Mouse (Mus musculus): Measurements from ENCODE around the gene Sgtb.

Sgtb gene

DNA sequence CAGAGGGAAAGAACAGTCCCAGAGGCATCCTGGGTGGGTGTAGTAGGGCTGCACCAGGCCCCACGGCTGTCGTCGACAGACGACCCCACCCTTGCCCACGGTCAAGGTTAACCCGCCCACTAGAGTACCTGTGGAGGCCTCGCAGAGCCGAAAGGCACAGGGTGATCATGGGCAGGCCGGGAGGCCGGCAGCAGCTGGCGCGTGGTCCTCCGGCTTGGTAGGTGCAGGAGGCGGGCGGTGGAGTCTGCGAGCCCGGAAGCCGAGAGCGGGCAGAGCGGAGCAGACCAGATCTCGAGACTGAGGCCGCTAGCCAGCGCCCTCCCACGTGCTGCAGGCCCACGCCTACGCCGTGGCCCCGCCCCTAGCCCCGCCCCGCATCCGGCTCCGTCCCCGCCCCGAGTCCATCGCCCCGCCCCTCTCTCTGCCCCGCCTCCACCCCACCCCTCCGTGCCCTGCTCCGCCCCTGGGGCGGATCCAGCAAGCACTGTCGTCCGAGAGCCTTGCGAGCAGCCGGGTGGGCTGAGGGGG, at the start of gene Sgtb, which contains the start of gene Nln:
Sgtb (plus strand) TSS at position 454 of the 528 bp plus-strand sequence.
Nln (minus strand) TSS at position 327 of the 528 bp plus-strand sequence.
- DNase-seq (ENCODE audit: low read depth, low spot score) = peak; percentile 91

DNA sequence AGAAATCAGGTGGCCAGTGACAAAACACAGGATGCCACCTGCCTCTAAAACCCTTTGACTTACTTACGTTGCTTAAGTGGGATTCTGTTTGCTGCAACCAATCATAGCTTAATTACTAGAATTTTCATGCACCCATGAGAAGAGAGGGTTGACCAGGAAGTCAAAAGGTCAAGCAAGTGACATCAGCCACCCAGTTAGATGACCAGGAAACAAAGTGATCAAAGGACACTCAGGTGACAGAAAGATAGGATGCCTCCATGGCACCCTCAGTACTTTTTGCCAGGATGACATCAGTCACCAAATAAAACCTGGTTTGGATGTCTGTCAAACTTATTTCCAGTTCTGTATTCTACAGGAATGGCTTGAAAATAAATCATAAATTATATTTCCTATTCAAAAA, 49.3 kb upstream of the Sgtb start:
- no peak for DNase-seq (ENCODE audit: low read depth, low spot score)

DNA sequence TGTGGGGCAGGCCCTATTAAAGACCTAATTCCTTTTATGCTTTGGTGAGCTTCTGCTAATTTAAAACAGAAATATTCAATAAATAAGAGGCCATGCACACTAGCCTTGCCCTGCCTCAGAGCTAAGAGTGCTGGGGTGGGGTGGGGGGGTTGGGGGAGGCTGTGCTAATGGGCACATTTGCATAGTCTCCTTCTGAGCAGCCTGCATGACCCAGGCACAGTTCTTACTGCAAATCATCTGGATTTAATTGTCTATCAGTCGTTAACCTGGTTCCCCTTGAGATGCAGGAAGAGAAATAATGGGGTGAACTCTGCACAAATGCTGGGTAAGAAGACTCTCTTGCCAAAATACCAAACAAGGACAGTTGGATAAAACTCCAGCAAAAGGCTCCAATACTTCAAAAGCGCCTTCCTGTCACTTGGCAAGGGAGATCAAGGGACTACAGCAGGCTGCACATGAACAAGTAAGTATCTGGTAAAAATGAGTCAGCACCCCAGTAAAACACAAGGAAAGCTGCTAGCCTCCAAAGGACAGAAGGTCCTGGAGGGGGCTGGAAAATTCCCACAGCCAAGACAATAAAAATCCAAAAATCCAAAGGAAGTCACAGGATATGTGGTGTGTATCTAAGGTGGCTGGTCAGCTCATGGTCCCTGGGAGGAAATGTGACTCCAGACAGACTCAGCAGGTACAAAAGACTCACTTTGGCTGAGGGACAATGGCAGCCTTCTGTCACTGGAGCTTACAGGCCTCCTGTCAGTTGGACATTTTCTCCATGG, 47.4 kb upstream of the Sgtb start:
- DNase-seq (ENCODE audit: low read depth, low spot score) = no peak

DNA sequence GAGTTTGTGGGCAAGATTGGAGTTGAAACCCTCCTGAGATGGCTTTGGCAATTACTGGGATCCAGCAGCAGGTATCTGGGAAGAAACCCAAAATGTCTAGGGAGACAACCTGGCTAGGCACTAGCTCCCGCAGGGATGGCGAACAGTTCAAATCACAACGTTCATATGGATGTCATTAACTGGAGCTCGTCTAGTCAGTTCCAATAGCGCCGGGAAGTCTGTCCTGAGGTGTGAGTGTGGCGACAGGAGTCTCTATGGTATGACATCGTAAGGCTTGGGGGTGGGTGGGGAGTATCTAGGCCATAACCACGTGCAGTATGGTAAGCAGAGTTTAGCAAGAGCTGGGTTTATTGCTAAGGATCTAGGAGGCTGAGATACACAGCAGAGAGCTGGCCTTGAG, 46.5 kb upstream of the Sgtb start:
- no peak for DNase-seq (ENCODE audit: low read depth, low spot score)

DNA sequence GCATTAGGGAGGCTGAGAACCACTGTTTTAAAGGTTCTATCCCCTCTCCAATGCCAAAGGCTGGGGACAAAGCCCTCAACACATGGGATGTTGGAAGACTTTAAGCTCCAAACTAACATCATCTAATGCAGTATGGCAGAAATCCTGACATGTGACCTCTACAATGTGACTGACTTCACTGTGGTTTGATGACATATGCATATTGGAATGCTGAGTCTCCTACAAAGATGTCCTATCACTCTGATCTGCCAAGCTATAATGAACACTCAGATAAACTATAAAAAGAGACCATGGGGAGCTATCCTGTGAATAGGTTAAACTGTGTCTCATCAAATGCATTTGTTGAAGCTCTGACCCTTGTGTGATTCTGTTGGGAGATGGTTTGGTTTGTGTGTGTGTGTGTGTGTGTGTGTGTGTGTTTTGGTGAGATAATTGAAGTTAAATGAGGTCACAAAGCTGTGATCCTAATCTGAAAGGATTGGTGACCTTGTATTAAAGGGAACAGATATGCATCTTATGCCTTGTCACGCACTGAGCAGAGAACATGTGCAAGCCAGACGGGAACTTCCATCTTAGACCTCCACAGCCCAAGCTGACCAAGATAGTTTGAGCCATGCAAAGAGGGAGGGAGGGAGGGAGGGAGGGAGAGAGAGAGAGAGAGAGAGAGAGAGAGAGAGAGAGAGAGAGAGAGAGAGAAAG, 43.7 kb upstream of the Sgtb start:
- DNase-seq (ENCODE audit: low read depth, low spot score) = no peak

DNA sequence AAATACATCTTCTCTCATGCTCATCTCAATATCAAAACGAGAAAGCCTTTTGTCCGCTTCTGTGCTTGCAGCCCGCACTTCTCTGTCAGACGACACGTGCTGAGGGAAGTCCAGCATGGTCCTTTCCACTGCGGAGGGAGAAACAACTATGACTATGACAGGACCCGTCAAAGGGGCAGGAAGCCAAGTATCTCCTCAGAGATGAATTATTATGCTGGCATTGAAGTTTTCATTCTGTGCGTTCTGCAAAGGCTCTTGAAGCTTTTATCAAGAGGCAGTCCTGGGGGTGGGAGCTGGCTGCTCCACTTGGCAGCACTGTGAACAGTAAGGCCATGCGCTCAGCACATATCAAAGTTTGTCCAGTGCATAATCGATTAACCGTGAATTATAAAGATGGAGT, 40.3 kb upstream of the Sgtb start:
- DNase-seq (ENCODE audit: low read depth, low spot score) = no peak

DNA sequence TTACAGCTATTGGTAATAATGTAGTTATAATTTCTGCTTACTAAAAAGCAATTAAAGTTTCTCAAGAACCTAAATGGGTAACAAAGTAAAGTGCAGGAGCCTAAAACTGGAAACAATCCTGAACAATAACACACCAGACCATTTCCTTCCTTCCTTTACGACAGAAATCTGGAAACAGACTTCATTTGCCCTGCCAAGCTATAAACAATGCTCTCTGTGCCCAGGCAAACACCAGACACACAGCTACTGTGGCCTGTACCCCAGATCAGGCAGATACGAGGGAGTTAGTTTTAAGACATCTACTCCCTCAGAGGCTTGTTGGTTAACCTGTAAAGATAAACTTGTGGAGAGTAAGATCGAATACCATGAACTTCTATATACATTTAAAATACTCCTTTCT, 38.8 kb upstream of the Sgtb start:
- no peak for DNase-seq (ENCODE audit: low read depth, low spot score)

DNA sequence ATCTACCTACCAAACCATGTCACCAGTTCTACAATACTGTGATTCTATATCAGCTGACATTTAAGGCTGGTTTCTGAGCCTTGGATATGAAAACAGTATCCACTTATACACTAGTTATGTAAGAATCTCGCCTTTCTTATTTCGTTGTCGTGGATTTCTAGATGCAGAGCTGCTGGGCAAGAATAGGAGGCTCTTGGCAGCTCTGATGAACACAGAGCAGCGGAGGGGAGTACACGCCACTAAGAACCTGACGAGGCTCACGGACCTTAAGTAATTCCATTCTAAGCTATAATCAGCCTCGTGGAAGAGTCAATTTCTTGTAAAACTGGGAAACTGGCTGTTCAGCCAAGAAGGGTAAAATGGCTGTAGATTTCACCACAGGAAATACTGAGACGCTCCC, 37.2 kb upstream of the Sgtb start:
- DNase-seq (ENCODE audit: low read depth, low spot score) = no peak

DNA sequence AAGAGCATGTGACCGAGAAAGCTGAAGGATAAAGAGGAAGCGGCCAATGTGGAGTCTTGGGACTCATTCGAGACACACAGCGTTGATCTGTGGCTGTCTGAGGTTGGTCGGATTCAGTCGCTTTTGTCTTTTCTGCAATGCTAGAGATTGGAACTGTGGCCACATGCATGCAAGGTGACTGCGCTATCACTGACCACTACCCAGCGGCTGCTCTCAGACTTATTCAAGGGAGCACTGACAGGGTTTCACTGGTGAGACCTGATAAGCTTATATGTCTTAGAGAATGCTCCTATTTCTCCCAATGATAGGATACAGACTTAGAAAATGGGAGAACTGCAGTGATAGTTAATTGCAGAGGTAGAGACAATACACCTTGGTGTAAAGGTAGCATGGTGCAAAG, 35.3 kb upstream of the Sgtb start:
- DNase-seq (ENCODE audit: low read depth, low spot score) = no peak

DNA sequence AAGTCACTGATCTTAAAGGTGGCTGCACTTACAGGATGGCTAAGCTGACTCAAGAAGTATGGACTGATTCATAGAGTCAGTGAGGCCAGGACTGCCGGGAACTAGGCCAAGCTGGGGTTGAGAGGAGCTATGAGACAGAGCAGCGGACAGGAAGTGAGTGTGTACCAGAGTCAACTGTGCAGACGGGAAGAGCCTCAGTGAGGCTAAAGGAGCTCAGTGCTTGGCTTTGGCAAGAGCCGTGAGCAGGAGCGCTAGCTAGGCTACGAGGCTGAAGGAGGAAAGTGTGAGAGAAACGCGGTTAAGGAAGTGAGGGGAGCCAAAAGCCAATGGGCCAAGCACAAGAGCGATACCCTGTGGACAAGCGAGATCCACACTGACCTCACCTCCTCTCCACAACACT, 34.8 kb upstream of the Sgtb start:
- no peak for DNase-seq (ENCODE audit: low read depth, low spot score)

DNA sequence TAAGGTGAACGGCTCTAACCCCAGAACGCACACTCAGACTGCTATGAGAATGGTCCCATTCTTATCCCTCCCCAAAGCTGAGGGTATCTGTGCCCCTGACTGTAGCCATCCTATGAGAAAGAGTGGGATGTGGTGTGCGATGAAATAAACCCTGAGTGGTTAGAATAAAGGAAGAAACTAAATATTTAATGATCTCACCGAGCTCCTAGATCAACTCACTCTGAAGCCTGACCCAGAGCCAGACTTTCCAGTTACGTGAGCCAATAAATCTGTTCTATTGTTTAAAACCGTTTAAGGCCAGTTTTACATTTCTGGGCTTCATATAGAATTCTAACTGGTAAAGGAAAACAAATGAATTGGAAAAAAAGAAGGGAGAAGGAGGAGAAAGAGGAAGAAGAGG, 32.5 kb upstream of the Sgtb start:
- DNase-seq (ENCODE audit: low read depth, low spot score) = no peak

DNA sequence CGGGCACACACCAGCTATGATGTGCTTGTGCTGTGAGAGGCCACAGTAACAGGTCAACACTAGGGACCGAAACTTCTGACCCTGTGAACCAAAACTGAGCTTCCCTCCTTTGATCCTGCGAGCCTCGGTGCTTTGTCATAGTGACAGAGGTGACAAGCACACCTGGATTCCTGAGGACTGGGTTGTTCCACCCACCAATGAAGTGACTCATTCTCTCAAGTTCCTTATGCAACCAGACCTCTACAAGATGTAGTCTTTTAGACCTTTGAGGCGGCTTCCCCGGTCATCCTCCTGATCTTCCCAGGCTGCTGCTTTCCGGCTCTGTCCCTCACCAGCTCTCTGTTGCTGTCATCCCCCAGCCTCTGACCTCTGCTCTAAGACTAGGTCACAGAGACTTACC, 27.0 kb upstream of the Sgtb start:
- DNase-seq (ENCODE audit: low read depth, low spot score) = no peak

DNA sequence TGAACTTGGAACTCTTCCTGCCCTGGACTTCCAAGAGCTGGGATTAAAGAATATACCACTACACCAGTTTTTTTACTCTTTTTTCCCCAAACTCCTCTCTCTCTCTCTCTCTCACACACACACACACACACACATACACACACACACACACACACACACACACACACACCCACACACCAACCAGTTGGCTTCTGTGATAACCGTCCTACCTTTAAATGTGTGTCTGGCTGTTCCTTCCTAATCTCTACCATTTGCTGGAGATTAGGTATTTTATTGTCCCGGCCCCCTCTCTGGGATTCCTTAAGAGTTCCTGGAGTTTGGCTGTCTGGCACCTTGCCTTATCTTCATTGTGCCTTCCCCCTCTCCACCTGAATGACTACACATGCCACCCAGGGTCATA, 24.9 kb upstream of the Sgtb start:
- no peak for DNase-seq (ENCODE audit: low read depth, low spot score)

DNA sequence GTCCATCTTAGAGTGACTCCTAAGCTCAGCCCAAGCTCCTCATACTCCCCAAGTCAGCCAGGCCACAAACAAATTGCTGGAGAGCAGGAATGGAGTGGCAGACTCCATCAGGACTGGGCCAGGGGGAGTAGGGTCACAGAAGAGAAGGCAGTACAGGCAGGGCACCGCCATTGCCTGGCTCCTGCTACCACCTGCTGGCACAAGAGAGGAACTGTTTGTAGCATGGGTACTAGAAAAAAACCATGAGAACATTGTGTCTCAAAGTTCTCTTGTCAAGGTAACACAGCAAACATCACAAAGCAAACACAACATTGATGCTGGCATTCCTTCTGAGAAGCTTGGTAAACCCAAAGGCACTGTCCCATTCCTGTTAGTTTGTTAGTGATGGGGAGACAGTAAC, 20.2 kb upstream of the Sgtb start:
- peak; percentile 50 for DNase-seq (ENCODE audit: low read depth, low spot score)

DNA sequence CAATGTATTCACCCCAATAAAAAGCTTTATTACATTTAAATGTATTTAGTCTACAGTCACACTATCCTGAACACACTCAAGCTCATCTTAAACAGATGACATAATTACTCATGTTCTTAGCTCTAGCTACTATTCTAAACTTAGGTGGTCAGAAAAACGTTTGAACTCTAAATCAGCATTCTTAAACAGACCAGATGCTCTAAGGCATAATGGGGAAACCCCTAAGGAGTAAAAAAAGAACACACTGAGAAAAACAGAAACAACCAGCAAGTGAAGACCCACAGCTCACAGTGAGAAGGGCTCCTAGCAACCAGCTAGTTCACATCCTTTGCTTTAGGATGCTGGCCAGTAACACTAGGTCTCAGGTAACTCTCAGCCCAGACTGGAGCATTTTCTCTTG, 17.8 kb upstream of the Sgtb start:
- no peak for DNase-seq (ENCODE audit: low read depth, low spot score)

DNA sequence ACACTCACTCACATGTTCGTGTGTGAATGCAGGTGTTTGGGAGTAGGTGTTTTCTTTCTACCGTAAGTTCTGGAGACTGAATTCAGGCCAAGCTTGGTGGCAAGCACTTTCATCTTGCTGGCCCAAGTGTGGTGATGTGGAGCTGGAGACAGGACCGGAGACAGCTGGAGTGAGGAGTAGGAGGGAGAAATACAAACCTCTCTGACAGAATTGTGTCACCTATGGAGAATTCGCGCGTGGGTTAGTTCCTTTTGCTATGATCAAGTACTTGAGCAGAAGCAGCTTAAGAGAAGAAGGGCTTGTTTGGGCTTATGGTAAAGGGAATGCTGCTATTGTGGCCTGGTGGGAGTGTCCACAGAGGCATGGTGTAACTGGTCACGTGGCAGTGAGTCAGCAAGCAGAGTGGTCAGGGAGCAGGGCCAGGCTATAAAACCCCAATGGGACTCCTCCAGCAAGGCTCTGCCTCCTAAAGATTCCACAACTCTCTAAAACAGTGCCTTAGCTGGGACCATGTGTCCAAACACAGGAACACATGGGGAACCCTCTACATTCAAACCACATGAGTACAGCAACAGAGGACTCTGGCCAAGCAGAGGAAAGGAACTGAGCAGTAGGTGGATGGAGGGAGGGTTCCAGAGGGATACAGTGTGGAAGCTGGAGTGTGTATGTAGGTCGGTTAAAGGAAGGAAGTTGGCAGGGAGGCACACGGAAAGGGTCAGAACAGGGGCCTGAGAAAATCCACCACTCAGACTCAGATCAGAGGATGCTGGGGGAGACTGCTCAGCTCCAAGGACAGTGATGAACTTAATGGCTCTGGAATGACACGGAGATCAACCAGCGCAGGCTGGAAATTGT, 14.8 kb upstream of the Sgtb start:
- no peak for DNase-seq (ENCODE audit: low read depth, low spot score)

DNA sequence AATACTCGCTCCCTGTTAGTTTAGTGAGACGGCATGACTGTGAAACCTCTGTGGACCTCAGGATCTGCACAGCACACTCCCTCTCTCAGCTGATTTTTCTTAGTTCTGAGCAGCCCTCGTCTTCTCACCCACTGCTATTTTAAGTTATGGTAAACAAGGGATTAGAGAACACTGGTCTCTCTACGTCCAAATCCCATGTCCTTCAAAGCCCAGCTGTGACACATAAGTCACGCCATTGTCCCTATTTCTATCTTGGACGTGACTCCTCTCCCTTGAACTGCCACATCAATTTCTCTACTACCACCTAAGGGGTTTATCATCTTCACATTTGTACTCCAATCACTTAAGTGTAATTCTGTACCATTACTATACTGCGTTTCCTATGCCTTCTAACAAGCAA, 13.6 kb upstream of the Sgtb start:
- DNase-seq (ENCODE audit: low read depth, low spot score) = no peak

DNA sequence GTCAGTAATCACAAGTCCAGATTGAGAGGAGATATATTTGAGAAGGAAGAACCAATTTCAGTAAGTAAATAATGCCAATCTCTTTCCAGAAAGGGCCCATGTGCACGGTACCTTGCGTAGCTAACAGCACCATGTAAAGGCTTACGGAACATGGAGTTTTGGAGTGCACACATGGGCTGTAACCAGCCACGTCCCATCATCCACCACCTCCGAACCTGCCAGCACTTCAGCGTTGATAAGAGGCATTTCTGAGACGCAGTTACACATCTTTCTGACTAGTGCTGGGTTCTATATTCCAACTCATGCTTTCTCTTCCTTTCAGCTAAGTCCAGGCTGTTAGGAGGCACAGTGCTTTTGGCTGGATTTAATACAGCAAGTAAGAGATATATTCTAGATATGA, 12.4 kb upstream of the Sgtb start:
- DNase-seq (ENCODE audit: low read depth, low spot score) = no peak

DNA sequence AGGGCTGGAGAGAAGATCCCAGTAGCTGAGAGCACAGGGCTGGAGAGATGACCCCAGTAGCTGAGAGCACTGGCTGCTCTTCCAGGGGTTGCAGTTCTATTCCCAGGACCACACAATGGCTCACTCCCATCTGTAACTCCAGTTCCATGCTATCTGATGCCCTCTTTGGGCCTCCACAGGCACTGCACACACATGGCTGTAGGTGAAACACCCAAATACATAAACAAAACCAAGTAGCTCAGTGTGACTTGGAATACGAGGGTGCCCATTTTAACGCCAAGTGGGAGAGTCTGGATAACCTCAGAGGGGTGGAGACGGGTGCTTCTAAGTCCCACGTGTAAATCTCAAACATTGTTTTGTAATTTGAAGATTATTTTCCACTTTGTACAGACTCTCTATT, 9.1 kb upstream of the Sgtb start:
- DNase-seq (ENCODE audit: low read depth, low spot score) = no peak

DNA sequence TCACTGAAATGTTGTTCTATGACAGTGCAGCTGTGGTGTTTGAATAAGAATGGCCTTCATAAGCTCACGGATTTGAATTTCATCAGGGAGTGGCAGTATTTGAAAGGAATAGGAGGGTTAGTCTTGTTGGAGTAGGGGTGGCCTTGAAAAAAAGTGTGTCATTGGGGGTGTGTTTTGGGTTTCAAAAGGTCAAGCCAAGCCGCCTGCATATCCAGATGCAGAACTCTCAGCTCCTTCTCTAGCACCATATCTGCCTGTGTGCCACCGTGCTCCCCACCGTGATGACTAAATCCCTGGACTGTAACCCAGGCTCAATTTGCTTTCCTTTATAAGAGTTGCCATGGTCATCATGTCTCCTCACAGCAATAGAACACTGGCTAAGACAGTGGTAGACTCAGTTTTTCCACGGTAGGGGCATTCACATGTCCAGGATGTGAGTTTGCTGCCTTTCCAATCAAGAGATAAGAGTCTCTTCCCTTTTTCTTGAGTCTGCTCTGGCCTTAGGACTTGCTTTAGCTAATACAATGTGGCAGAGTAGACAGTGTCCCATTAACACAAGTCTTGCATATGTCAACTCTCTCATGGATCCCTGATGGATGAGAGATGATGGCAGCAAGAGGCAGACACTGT, 7.8 kb upstream of the Sgtb start:
- DNase-seq (ENCODE audit: low read depth, low spot score) = no peak

DNA sequence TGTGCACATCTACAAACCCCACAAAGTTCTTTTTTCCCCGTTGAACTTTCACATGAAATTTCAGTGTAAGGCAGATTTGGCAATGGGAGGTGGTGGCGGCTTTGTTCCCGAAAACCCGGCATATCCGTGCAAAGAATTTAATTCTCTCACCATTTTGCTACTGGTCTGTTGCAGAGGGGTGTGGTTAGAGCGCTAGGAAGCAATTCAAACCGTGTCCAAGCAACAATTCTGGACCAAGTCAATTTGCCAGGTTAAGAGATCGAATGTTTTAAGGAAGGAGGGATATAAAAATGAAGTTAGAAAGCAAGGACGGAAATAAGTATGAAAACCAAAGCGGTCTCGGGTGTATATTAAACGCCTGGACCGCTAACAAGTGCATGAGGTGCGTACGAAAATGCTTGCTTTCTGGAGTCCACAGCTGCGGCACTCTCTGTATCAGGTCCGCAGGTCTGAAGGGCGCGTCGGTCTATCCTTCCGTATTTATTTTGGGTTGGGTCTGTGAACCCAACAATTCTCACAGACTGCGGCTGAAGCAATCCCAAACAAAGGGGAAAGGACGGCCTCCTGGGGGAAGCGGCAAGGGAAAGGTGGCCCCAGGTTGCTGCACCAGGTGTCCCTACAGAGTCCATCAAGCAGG, 772 bp upstream of the Sgtb start:
- DNase-seq (ENCODE audit: low read depth, low spot score) = peak; percentile 20

All from mesoderm, embryonic 11.5 days (tissue).